ENCODE assay signal across 8 mouse cellular contexts in the genomic region with DNA sequence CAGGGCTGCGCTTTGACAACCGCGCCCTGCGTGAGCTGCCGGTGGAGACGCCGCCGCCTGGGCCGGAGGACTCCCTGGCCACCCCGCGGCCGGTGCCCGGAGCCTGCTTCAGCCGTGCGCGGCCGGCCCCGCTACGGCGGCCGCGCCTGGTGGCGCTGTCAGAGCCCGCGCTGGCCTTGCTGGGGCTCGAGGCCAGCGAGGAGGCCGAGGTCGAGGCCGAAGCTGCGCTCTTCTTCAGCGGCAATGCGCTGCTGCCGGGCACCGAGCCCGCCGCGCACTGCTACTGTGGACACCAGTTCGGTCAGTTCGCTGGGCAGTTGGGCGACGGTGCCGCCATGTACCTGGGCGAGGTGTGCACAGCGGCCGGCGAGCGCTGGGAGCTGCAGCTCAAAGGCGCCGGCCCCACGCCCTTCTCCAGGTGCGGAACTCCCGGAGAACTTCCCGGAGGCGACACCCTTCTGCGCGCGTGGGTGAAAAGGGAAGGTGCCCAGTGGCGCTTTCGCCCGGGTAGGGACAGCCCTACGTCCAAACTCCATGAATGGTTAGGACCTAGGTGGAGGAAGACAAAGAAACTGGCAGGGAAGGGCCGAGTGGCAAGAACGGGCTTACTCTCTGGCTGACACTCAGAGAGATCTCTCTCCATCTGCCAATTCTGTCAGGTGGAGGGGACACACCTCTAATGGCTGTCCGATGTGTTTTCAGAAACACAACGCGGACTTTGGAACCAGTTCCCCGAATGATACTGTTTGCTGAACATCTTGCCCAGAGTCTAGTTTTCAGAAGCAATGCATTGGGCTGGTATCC. TPM values are rescaled to one million over a fixed set of nuclear protein-coding genes. Genes with fewer than 3 reads are reported as not detected.
DNase-seq lines count a peak whose midpoint lies in the region; ATAC-seq and TF ChIP-seq lines count a peak whose summit lies in the region.

No protein-coding gene starts in this region.

- no peaks in the 10 kb centered on the region for H3K9me3 ChIP-seq in heart, embryonic 14.5 days (ENCODE audit: control insufficient read depth, low read length)
- H3K9me3 ChIP-seq in G1E (replicated peaks): no peaks in the 10 kb centered on the region
- H3K9me3 ChIP-seq in erythroblast, embryonic 14.5 days (ENCODE audit: control insufficient read depth, low read length): no peaks in the 10 kb centered on the region
- H3K9me3 ChIP-seq in stomach, postnatal 0 days (ENCODE audit: control insufficient read depth, low read length): no peaks in the 10 kb centered on the region

- no peaks in the 10 kb centered on the region for H3K27me3 ChIP-seq in heart, embryonic 14.5 days (ENCODE audit: control insufficient read depth, insufficient read depth, low read length)
- no peaks in the 10 kb centered on the region for H3K27me3 ChIP-seq in G1E (ENCODE audit: insufficient read depth, low read length)
- no peaks in the 10 kb centered on the region for H3K27me3 ChIP-seq in erythroblast, embryonic 14.5 days (ENCODE audit: control insufficient read depth)
- no peaks in the 10 kb centered on the region for H3K27me3 ChIP-seq in stomach, postnatal 0 days (ENCODE audit: control insufficient read depth, insufficient read depth, low read length)

- H3K27ac ChIP-seq in heart, embryonic 14.5 days (replicated peaks in 1 of 2; ENCODE audit: control insufficient read depth in 1 of 2, insufficient read depth in 1 of 2, low read depth in 2 of 2, low read length in 2 of 2): peak overlapping the region; percentile 57 to 75
- H3K27ac ChIP-seq in stomach, postnatal 0 days (replicated peaks): peak overlapping the region; percentile 94

- no peak for TF ChIP-seq CTCF in G1E (IDR thresholded peaks at IDR 0.05; ENCODE audit: low read depth, low read length)
- TF ChIP-seq CTCF in stomach, postnatal 0 days (IDR thresholded peaks at IDR 0.05; ENCODE audit: low read depth): no peak; the same call in 1 of the 2 replicates

- intact Hi-C loops in heart, postnatal 10 days (cut with DNase I): no loop called here

- H3K4me1 ChIP-seq in heart, embryonic 14.5 days (ENCODE audit: control insufficient read depth in 2 of 2, insufficient read depth in 2 of 2, low read length in 2 of 2): peaks cover 3 to 7% of the 10 kb centered on the region in 2 experiments; a peak in 3 of 4 replicates
- peaks cover 24% of the 10 kb centered on the region for H3K4me1 ChIP-seq in G1E (ENCODE audit: insufficient read depth, low read depth, low read length)
- peaks cover 29% of the 10 kb centered on the region for H3K4me1 ChIP-seq in erythroblast, embryonic 14.5 days (ENCODE audit: control insufficient read depth)
- no peaks in the 10 kb centered on the region; the same call in 1 of the 2 replicates for H3K4me1 ChIP-seq in stomach, postnatal 0 days (replicated peaks; ENCODE audit: control insufficient read depth, insufficient read depth)

- no peak for DNase-seq in heart, postnatal 10 days
- no peak for DNase-seq in G1E (ENCODE audit: low spot score)
- peak; percentile 31 to 55 for DNase-seq in kidney, adult 8-10 months
- peak; percentile 32 for DNase-seq in lung, postnatal 10 days
- DNase-seq in stomach, postnatal 0 days (ENCODE audit: low spot score): peak; percentile 77
- DNase-seq in frontal cortex, postnatal 25 days (ENCODE audit: low spot score in 2 of 2): no peak

- peaks cover 48% of the 10 kb centered on the region for H3K36me3 ChIP-seq in heart, embryonic 14.5 days (ENCODE audit: control insufficient read depth, insufficient read depth, low read length)
- peaks cover 75% of the 10 kb centered on the region for H3K36me3 ChIP-seq in G1E (replicated peaks)
- H3K36me3 ChIP-seq in erythroblast, embryonic 14.5 days (ENCODE audit: control insufficient read depth): peaks cover 59% of the 10 kb centered on the region
- H3K36me3 ChIP-seq in stomach, postnatal 0 days (ENCODE audit: control insufficient read depth, insufficient read depth, low read length): peaks cover 27% of the 10 kb centered on the region

- peak overlapping the region; percentile 75 for H3K4me2 ChIP-seq in heart, embryonic 14.5 days (ENCODE audit: low read length)
- H3K4me2 ChIP-seq in stomach, postnatal 0 days (replicated peaks; ENCODE audit: low read depth): peak overlapping the region; percentile 96

- peak overlapping the region; percentile 75 to 90 for H3K4me3 ChIP-seq in heart, embryonic 14.5 days (ENCODE audit: control insufficient read depth in 1 of 2, insufficient read depth in 1 of 2, low read depth in 1 of 2, low read length in 2 of 2)
- peak overlapping the region; percentile 98 for H3K4me3 ChIP-seq in G1E (ENCODE audit: low read depth, low read length)
- peak overlapping the region; percentile 88 for H3K4me3 ChIP-seq in erythroblast, embryonic 14.5 days (replicated peaks)
- H3K4me3 ChIP-seq in stomach, postnatal 0 days (ENCODE audit: low read depth, low read length): peak overlapping the region; percentile 93

- WGBS in heart, embryonic 14.5 days: 2% methylated on average over 68 of the region's 68 CpGs
- WGBS in stomach, postnatal 0 days: 3% methylated on average over 45 of the region's 68 CpGs

- ATAC-seq in heart, embryonic 14.5 days (ENCODE audit: insufficient number of reproducible peaks, insufficient read depth, low FRiP score, low read depth): peak; percentile 47
- ATAC-seq in G1E (ENCODE audit: extremely low read depth, insufficient number of reproducible peaks, low FRiP score, poor library complexity, severe bottlenecking): no peak
- peak; percentile 56 for ATAC-seq in stomach, postnatal 0 days (ENCODE audit: low FRiP score, low TSS enrichment)

- no peak for TF ChIP-seq EP300 in stomach, postnatal 0 days (optimal IDR thresholded peaks at IDR 0.05)

- peak overlapping the region; percentile 92 for H3K9ac ChIP-seq in heart, embryonic 14.5 days (ENCODE audit: low read length)
- H3K9ac ChIP-seq in stomach, postnatal 0 days (ENCODE audit: low read length): peak overlapping the region; percentile 96

RNA-seq across cellular contexts. Expression of a gene that starts 0.6 kb away (rescaled TPM):
- polyA plus RNA-seq in heart, embryonic 14.5 days (2014; fragmentation: Nextera tagmentation; extraction: Ambion mirVana): 14.0 and 16.4 TPM in 2 replicates
- total RNA-seq in heart, postnatal 10 days (2021): 10 to 100 TPM; 10.5 to 13.0 TPM
- total RNA-seq in G1E (2014; fragmentation: Nextera tagmentation) (15.9 and 17.8 TPM in 2 replicates), G1E (2017) (25.2 and 28.4 TPM in 2 replicates)
- 11.6 and 14.0 TPM in 2 replicates for polyA plus RNA-seq in G1E (2012)
- polyA plus RNA-seq in erythroblast, embryonic 14.5 days (2012): 0.19 and 0.34 TPM in 2 replicates
- polyA plus RNA-seq in stomach, postnatal 0 days (2015; fragmentation: Nextera tagmentation; extraction: Ambion mirVana): 14.3 and 16.3 TPM in 2 replicates

RNA-seq across cellular contexts. Expression of a gene that starts 14.5 kb away (rescaled TPM):
- 51.6 and 51.9 TPM in 2 replicates for polyA plus RNA-seq in heart, embryonic 14.5 days (2014; fragmentation: Nextera tagmentation; extraction: Ambion mirVana)
- total RNA-seq in heart, postnatal 10 days (2021): 10 to 100 TPM; 42.8 to 47.3 TPM
- total RNA-seq in G1E (2014; fragmentation: Nextera tagmentation) (27.5 and 27.6 TPM in 2 replicates), G1E (2017) (22.1 and 27.3 TPM in 2 replicates)
- polyA plus RNA-seq in G1E (2012): 60.3 and 67.7 TPM in 2 replicates
- 1.7 and 1.9 TPM in 2 replicates for polyA plus RNA-seq in erythroblast, embryonic 14.5 days (2012)
- polyA plus RNA-seq in stomach, postnatal 0 days (2015; fragmentation: Nextera tagmentation; extraction: Ambion mirVana): 55.9 and 57.8 TPM in 2 replicates

RNA-seq across cellular contexts. Expression of a gene that starts 29.9 kb away (rescaled TPM):
- 2.3 and 2.6 TPM in 2 replicates for polyA plus RNA-seq in heart, embryonic 14.5 days (2014; fragmentation: Nextera tagmentation; extraction: Ambion mirVana)
- 1 to 10 TPM; 1.1 to 1.2 TPM for total RNA-seq in heart, postnatal 10 days (2021)
- not detected in 2 replicates for total RNA-seq in G1E (2014; fragmentation: Nextera tagmentation)
- 0.11 TPM in 1 of 2 replicates, not detected in the other for total RNA-seq in G1E (2017)
- 0.01 TPM in 1 of 2 replicates, not detected in the other for polyA plus RNA-seq in G1E (2012)
- not detected in 2 replicates for polyA plus RNA-seq in erythroblast, embryonic 14.5 days (2012)
- polyA plus RNA-seq in stomach, postnatal 0 days (2015; fragmentation: Nextera tagmentation; extraction: Ambion mirVana): 0.16 and 0.79 TPM in 2 replicates

RNA-seq across cellular contexts. Expression of a gene that starts 33.5 kb away (rescaled TPM):
- 10.9 and 11.3 TPM in 2 replicates for polyA plus RNA-seq in heart, embryonic 14.5 days (2014; fragmentation: Nextera tagmentation; extraction: Ambion mirVana)
- total RNA-seq in heart, postnatal 10 days (2021): 10 to 100 TPM; 13.7 to 13.9 TPM
- 41.4 and 55.2 TPM in 2 replicates for total RNA-seq in G1E (2014; fragmentation: Nextera tagmentation)
- total RNA-seq in G1E (2017): 19.3 and 21.5 TPM in 2 replicates
- polyA plus RNA-seq in G1E (2012): 31.8 and 35.4 TPM in 2 replicates
- polyA plus RNA-seq in erythroblast, embryonic 14.5 days (2012): 4.4 and 4.8 TPM in 2 replicates
- polyA plus RNA-seq in stomach, postnatal 0 days (2015; fragmentation: Nextera tagmentation; extraction: Ambion mirVana): 4.0 and 5.2 TPM in 2 replicates

RNA-seq across cellular contexts. Expression of a gene that starts 39.0 kb away (rescaled TPM):
- 11.0 and 11.5 TPM in 2 replicates for polyA plus RNA-seq in heart, embryonic 14.5 days (2014; fragmentation: Nextera tagmentation; extraction: Ambion mirVana)
- total RNA-seq in heart, postnatal 10 days (2021): 1 to 10 TPM; 8.3 to 9.1 TPM
- total RNA-seq in G1E (2014; fragmentation: Nextera tagmentation) (6.8 and 9.3 TPM in 2 replicates), G1E (2017) (16.1 and 22.3 TPM in 2 replicates)
- polyA plus RNA-seq in G1E (2012): 11.5 and 18.3 TPM in 2 replicates
- polyA plus RNA-seq in erythroblast, embryonic 14.5 days (2012): 0.33 and 0.64 TPM in 2 replicates
- polyA plus RNA-seq in stomach, postnatal 0 days (2015; fragmentation: Nextera tagmentation; extraction: Ambion mirVana): 10.7 and 12.4 TPM in 2 replicates

Comparison
In these comparisons a context has a peak if more than half of its experiments do, and no peak if none do; other contexts are left out.
1. DNase-seq: peak in kidney, adult 8-10 months (2 of 2), lung, postnatal 10 days (single experiment) and stomach, postnatal 0 days (single experiment); none in heart, postnatal 10 days (0 of 2), G1E (single experiment) and frontal cortex, postnatal 25 days (0 of 2).
2. RNA of a gene that starts 14.5 kb away (polyA plus RNA-seq): 60.3 to 67.7 TPM in G1E, 55.9 to 57.8 TPM in stomach, postnatal 0 days and 51.6 to 51.9 TPM in heart, embryonic 14.5 days; 1.7 to 1.9 TPM in erythroblast, embryonic 14.5 days; every median in the first group is over 10 times any median in the second.
3. Peak in every context shown above with its lines, with median percentiles within 50 percentile points of each other: H3K4me3 ChIP-seq.